Mouse (Mus musculus) heart, adult 2 months (tissue): Measurements from ENCODE around the gene Ptpn7. TPM values are rescaled to one million over a fixed set of nuclear protein-coding genes. Genes with fewer than 3 reads are reported as not detected.
"Not testable (repeated sequence)": the region's sequence is repeated elsewhere in the genome, so short reads cannot be mapped to it uniquely, and the experiment has no call there.

Source experiments
- DNase-seq, 2 experiments: peaks; one replicate each; pipeline ENCODE4 v3.0.0; 2021
- H3K27ac ChIP-seq: fragments of 200-600 bp; 2 replicates; pipeline ENCODE4 v1.8.1; 2022
- H3K27me3 ChIP-seq: fragments of 200-500 bp; 2 replicates; pipeline ENCODE4 v1.6.1; 2012; ENCODE audit warnings: mild to moderate bottlenecking, low read length, inconsistent platforms, mixed read lengths; ENCODE audit not compliant: control insufficient read depth, insufficient read depth
- H3K36me3 ChIP-seq: fragments of 200-500 bp; 2 replicates; pipeline ENCODE4 v1.6.1; 2012; ENCODE audit warnings: low read length, inconsistent platforms; ENCODE audit not compliant: control insufficient read depth, insufficient read depth
- H3K4me1 ChIP-seq: fragments of 200-500 bp; 2 replicates; pipeline ENCODE4 v1.6.1; 2011; ENCODE audit warnings: low read length; ENCODE audit not compliant: control insufficient read depth, insufficient read depth
- H3K4me3 ChIP-seq: fragments of 200-600 bp; 2 replicates; pipeline ENCODE4 v1.8.1; 2022
- H3K79me2 ChIP-seq: fragments of 200-500 bp; replicated peaks from 2 replicates; pipeline ENCODE4 v1.6.1; 2012; ENCODE audit warnings: mild to moderate bottlenecking, inconsistent platforms, low read length, moderate library complexity, mixed read lengths; ENCODE audit not compliant: control insufficient read depth, insufficient read depth
- H3K9ac ChIP-seq: fragments of 200-500 bp; 2 replicates; pipeline ENCODE4 v1.6.1; 2012; ENCODE audit warnings: low read depth, mild to moderate bottlenecking, control low read depth, inconsistent platforms, low read length, mixed read lengths
- CTCF ChIP-seq: fragments of 200-600 bp; IDR thresholded peaks from 2 replicates; pipeline ENCODE4 v1.8.1; 2022; ENCODE audit warnings: antibody characterized with exemption, mild to moderate bottlenecking, moderate library complexity
- EP300 ChIP-seq: fragments of 200-500 bp; IDR thresholded peaks from 2 replicates; pipeline ENCODE4 v1.6.1; 2011; ENCODE audit warnings: low read depth, low read length, control low read depth; ENCODE audit not compliant: insufficient read depth
- POLR2A ChIP-seq: fragments of 200-500 bp; IDR thresholded peaks from 2 replicates; pipeline ENCODE4 v1.6.1; 2011; ENCODE audit warnings: mild to moderate bottlenecking, low read depth, low read length, control low read depth; ENCODE audit not compliant: insufficient read depth
- WGBS: fragments of 180-500 bp; shearing (Covaris S2); methylation state at CpG from one replicate; pipeline ENCODE4 v1.1.7; 2018; 5-methylcytosine and 5-hydroxymethylcytosine counted together
- intact Hi-C: fragments of 180-260 bp; cut with DNase I; formaldehyde crosslinking; loops from one replicate; pipeline ENCODE4 v1.15.1; 2025
- polyA plus RNA-seq: library from polyadenylated mRNA; depleted of rRNA; stranded (reverse); fragments of >200 nt; gene quantifications from 2 replicates; pipeline ENCODE4 v1.2.3, GENCODE M21; 2012; rRNA removed
- total RNA-seq, 2 experiments: library from RNA; stranded (reverse); gene quantifications; 2 replicates each; pipeline ENCODE4 v1.2.3; 2021

The Ptpn7 gene
- total and polyA plus RNA-seq, 3 experiments, result 0.73 to 1.4 (median 0.82) TPM

GRCm38 (mm10) chr1:135189186-135189585 lies 56.7 kb downstream of the Ptpn7 start:
- no peak overlapping the region for H3K9ac ChIP-seq
- no peak for TF ChIP-seq POLR2A
- no peak for TF ChIP-seq CTCF
- no peak for TF ChIP-seq EP300
- H3K27ac ChIP-seq, result no peak overlapping the region
- H3K4me1 ChIP-seq, result no peaks in the 10 kb centered on the region
- intact Hi-C loops, result no loop called here
- H3K27me3 ChIP-seq, result no peaks in the 10 kb centered on the region
- no peak overlapping the region for H3K4me3 ChIP-seq
- no peak for DNase-seq
- no peaks in the 10 kb centered on the region for H3K36me3 ChIP-seq
- no peaks in the 10 kb centered on the region for H3K79me2 ChIP-seq
- 81% methylated on average over 4 of the region's 4 CpGs for WGBS

- H3K27ac ChIP-seq, H3K4me1 ChIP-seq, H3K4me3 ChIP-seq, H3K79me2 ChIP-seq, H3K36me3 ChIP-seq, H3K9ac ChIP-seq, H3K27me3 ChIP-seq, intact Hi-C loops, DNase-seq: not testable (repeated sequence)
- WGBS, result 87% methylated on average over 5 of the region's 5 CpGs
Measured at GRCm38 (mm10) chr1:135194335-135194734, 61.8 kb downstream of the Ptpn7 start.

Other genes starting within 250 kb of the Ptpn7 start
- gene Ppp1r12b, start 176.8 kb upstream of the Ptpn7 start, total RNA-seq, result 100 to 1,000 TPM; 150 to 161 TPM
- gene Ppp1r12b, start 176.8 kb upstream of the Ptpn7 start, polyA plus RNA-seq, result 55.4 and 84.2 TPM in 2 replicates
- gene Ube2t, start 170.1 kb upstream of the Ptpn7 start, total RNA-seq, result 1 to 10 TPM; 5.9 TPM
- gene Ube2t, start 170.1 kb upstream of the Ptpn7 start, polyA plus RNA-seq, result 3.0 and 3.2 TPM in 2 replicates
- 10 to 100 TPM; 12.2 to 14.4 TPM for gene Lgr6, start 27.4 kb upstream of the Ptpn7 start, total RNA-seq
- 12.6 and 21.5 TPM in 2 replicates for gene Lgr6, start 27.4 kb upstream of the Ptpn7 start, polyA plus RNA-seq
- gene Arl8a, start 14.1 kb downstream of the Ptpn7 start, total RNA-seq, result 10 to 100 TPM; 20.1 to 21.0 TPM
- gene Arl8a, start 14.1 kb downstream of the Ptpn7 start, polyA plus RNA-seq, result 30.5 and 32.5 TPM in 2 replicates
- gene Gpr37l1, start 35.0 kb downstream of the Ptpn7 start, total RNA-seq, result under 1 TPM; 0.97 to 0.98 TPM
- 2.3 and 3.6 TPM in 2 replicates for gene Gpr37l1, start 35.0 kb downstream of the Ptpn7 start, polyA plus RNA-seq
- not detected for gene Elf3, start 125.9 kb downstream of the Ptpn7 start, total RNA-seq
- 2.0 TPM in 1 of 2 replicates, not detected in the other for gene Elf3, start 125.9 kb downstream of the Ptpn7 start, polyA plus RNA-seq
- 10 to 100 TPM; 20.0 to 22.6 TPM for gene Rnpep, start 151.4 kb downstream of the Ptpn7 start, total RNA-seq
- gene Rnpep, start 151.4 kb downstream of the Ptpn7 start, polyA plus RNA-seq, result 14.0 and 14.4 TPM in 2 replicates
- gene Timm17a, start 181.1 kb downstream of the Ptpn7 start, total RNA-seq, result 100 to 1,000 TPM; 325 to 370 TPM
- 185 and 239 TPM in 2 replicates for gene Timm17a, start 181.1 kb downstream of the Ptpn7 start, polyA plus RNA-seq
- gene Lmod1, start 192.1 kb downstream of the Ptpn7 start, total RNA-seq, result 1 to 10 TPM; 3.7 to 4.7 TPM
- gene Lmod1, start 192.1 kb downstream of the Ptpn7 start, polyA plus RNA-seq, result 4.8 and 6.4 TPM in 2 replicates
- 1 to 10 TPM; 2.2 to 2.3 TPM for gene Shisa4, start 242.5 kb downstream of the Ptpn7 start, total RNA-seq
- gene Shisa4, start 242.5 kb downstream of the Ptpn7 start, polyA plus RNA-seq, result 6.7 and 10.4 TPM in 2 replicates